Mouse (Mus musculus): ENCODE measurements at regions not wholly inside any gene's neighbourhood (a gene's known extent, or its start where the extent isn't known, plus 50 kb on each side); places are given as distances from the start of the nearest gene placed in this dataset.

DNA sequence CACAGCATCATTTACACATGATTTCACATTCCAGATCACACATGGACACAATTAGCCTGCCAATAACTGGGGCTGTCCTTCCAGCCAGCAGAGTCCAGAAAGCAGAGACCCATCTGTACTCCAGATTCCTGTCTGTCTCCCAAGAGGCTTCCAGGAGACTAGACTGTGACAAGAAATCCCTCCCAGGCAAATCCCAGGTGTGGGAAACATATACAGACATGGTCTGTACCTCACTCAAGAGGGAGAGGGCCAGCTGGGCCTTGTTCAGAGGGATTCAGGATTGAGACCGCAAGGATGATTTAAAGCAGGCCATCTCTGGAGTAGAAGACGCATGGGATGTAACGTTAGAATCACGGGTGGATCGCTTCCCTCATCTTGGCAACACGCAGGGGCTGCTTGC lies 182.7 kb upstream of the Prr30 start:
- no peak for DNase-seq

DNA sequence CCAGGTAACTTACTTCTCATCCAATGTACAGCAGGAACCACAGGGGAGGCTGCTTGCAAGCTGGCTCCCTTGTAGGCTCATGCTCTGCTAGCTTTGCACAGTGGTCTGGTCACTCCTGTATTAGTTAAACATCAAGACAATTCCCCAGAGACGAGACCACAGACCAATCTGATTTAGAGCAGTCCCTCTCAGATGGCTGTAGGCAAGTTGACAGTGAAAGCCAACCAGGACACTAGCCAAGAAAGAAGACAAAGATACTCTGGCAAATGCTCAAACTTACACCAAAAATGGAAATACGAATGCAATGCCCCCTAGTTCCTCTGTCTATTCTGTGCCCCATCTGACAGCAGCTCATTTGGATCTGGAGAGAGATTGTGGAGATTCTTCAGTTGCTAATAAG lies 181.8 kb upstream of the Prr30 start:
- DNase-seq: no peak

DNA sequence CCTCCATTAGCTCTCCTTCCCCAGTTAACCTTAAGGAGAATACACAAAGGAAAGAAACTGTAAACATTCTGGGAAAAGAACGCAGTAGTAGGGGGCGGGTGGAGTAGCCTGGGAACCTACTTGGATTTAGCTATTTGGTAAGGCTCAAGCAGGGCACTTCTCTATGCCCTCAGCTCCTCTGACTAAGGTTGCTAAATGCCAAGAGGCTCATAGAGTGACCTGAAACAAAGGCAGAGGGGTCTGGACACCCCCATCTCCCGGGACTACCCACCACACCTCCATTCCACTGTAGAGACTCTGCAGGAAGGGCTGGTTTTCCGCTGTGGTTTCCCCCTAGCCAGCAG lies 179.5 kb upstream of the Prr30 start:
- DNase-seq: no peak

DNA sequence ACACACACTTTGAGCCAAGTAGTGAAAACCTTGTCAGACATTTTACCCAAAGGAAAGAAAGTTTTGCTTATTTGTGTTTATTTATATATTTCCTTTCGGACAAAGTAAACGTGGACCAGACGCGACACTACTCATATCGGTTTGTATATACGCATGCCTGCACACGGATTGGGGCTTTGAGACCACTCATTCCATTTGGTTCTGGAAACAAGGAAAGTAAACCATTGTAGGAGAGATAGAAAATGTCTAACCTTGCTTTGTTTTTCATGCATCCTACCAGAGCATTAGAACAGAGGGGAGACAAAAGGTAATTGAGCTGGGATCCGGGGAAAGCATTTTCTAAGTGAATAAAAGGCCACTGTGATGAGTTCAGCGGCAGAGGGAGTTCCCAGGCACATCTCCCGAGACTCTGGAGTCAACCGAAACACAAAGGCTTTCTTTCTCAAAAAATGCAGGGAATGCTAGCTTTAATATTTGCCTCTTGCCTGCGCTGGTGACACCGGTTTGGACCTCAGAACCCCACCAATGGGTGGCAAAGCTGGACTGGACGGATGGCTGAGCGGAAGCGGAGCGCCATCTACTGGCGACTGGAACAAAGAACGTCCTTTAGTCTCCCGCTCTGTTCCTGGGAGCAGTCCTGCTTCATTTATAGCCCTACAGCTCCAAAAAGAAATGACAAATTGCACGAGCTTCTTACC lies 179.0 kb upstream of the Prr30 start:
- peak; percentile 55 to 76 for DNase-seq

DNA sequence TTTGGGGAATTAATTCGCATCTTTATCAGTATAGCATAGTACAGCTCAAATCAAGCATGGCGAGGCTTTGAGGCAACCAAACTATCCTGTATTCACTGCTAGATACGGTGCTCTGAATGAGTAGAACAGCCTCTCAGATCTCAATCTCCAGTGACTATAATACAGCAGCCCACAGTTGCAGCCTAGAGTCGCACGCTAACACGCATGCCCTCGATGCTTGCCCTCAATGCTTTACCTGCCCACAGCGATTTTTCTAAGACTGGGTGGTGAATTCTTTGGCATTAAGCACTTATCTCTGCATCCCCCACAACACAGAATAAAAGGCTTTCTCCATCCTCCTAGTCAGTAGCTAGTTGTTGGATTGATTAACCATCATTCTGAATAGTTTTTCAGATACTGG lies 178.4 kb upstream of the Prr30 start:
- DNase-seq: no peak

DNA sequence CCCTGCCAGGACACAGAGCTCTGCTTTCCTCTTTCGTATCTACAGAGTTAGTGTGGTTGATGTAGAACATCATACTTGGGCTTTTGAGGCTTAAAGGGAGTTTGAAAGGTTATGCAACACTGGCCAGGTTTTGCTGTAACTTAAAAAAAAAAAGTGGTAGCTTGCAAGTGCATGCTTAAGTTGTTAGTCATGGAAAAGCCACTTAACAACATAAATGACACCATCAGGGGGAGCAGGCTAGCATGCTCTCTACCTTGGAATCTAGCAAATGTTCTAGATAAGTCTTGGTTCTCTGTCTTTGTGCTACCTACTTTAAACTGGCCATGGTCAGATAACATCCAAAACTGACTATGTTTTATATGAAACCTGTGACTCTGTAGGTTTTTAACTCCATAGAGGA lies 176.6 kb upstream of the Prr30 start:
- no peak for DNase-seq

DNA sequence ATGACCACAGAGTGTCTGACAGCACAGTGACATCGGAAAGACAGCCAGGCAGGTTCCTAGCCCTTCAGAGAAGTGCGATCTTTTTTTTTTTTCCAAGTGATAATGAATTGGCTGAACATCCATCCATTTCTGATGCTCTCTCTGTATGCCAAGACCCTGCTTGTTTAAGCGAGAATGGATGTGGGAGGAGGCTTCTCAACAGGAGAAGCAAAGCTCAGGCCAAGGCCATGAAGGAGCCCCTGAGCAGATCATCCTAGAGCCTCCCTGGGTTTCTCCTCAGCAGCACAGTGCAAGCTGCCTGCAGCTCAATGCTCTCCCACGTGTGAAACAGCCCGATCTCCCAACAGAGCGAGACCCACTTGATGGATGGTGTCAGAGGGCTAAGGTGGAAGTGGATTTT lies 175.7 kb upstream of the Prr30 start:
- no peak for DNase-seq

DNA sequence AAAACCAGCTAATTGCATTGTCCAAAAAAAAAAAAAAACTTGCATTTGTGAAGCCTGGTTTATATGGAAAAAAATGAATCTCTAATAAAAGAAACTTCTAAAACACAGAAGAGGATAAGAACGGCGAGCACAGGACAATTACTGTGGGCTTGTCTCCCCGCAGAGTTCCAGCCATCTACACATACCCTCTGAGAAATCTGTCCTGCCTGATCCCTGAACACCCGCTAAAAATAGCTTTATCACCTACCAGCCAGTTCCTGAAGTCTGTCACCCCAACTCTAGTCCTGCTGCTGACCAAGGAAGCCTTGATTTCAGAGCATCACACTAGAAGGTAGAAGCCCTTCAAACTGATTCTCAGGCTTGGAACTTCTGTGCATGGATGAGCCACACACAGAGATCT lies 173.7 kb upstream of the Prr30 start:
- no peak for DNase-seq

DNA sequence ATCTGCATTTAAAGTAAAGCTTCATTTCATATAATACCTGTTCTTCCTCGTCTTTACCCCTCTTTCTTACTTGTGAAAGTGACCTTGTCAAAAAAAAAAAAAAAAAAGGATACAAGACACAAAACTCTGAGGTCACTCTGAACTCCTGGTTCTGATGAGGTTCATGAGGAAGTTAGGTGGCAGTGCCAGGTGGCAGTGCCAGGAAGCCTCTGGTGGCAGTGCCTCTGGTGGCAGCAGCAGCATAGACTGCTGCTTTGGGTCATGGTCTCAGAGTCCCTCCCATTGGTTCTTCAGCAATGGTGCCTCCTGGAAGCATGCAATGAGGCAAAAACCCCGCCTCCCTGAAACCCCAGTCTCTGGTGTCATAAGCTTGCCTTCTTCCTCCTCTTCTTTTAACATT lies 159.7 kb upstream of the Prr30 start:
- no peak for DNase-seq

DNA sequence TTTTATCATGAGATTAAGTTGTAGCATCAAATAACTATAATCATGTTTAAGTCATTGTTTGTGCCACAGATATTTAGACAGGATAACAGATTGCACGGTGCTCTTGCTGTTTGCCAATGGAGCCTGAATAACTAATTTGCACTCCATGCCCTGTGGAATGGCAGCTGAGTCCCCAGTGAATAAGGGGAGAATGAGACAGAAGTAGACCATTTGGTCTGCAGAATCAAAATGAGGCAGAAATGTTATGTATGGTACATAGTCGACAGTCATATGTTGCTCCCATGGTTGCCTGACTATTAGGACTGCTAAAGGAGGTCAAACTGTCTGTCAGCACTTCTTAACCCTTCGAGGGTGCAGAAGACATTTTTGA lies 152.9 kb upstream of the Prr30 start:
- DNase-seq: no peak

DNA sequence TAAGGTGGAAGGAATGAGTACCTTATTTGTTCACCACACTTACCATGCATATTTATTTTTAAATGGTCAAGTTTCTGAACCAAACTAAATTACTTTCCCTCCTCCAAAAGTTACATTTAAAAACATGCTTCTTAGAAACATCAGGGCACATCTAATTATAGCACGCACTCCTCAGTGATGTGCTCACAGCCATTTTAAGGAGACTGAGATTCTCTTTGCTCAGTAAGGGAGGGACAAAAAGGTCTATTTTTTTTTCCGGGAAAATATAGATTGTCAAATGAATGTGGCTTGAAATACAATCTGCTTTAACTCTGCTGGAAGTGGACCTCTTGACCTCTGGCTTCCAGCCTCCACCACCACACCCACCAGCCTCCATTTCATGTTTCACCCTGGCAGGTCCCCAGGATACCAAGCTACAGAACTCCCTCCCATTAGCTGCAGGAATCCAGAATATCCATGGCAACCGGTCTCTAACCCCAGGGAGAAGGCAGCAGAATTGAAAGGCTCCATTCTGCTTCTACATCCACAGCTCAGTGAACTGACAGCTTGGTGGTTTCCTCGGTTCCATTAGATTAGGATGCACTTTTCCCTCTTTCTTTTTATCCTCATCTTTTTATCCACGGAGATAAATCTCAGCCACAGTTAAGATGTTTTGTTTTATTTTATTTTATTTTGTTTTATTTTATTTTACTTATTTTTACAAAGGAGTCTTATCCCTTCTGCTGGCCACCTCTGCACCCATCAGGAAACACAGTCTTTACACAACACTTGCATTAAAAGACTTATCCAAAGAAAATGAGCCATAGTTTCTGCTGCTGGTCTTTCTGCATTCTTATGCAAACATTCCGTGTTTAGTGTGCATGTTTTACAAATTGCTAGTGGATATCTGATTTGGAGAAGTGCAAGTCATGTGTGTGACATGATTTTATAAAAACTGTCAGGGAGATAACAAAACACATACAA lies 152.2 kb upstream of the Prr30 start:
- DNase-seq: no peak

DNA sequence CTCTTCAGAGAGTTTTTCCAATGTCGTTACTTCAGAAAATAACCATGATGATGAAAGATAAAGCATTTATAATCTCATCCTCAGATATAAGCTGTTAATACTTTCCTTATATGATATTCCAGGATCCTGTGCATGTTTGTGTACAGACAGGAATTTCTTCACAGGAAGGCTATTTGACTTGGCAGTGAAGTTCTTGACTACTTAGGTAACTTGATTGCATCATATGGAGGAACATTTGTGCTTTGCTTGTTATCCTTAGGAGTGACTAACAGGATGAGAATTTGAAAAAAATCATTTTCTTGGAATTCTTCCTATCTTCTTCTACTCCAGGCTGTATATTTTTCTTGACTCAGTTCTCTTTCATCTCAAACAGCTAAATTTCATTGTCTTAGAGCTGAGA lies 140.2 kb upstream of the Prr30 start:
- DNase-seq: no peak

DNA sequence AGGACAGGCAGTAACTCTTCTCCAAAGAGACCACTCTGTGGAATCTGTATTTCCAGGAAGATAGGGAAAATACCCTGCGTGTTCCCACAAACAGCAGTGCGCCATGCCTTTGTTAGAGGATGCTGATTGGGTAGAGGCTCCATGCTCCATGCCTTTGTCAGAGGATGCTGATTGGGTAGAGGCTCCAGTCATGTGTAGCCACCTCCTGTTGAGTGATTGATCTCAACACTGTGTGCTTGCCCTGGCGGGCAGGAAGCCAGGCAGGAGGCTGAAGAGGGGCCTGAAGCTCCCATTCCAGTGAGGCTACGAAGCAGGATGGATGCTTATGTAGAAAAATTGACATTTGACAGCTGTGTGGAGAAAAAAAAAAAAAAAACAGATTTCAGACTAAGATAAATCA lies 131.9 kb upstream of the Prr30 start:
- DNase-seq: no peak

DNA sequence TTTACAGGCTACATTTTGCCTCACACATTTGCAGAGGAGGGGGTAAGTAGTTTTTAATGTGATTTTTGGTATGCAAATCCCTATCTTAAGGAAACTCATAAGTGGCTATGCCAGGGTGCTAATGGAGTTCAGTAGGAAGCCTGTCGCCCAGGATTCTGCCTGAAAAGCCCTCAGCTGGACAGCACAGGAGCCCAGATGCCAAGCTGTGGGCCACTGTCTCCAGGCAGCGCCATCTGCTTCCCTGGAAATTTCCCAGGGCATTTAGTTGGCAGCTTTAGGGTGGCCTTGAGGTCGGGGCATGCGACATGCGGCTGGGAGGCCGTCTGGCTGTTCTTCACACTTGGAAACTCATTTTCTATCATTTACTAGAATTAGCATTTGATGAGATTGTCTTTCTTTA lies 127.3 kb upstream of the Prr30 start:
- peak; percentile 11 to 26 for DNase-seq

DNA sequence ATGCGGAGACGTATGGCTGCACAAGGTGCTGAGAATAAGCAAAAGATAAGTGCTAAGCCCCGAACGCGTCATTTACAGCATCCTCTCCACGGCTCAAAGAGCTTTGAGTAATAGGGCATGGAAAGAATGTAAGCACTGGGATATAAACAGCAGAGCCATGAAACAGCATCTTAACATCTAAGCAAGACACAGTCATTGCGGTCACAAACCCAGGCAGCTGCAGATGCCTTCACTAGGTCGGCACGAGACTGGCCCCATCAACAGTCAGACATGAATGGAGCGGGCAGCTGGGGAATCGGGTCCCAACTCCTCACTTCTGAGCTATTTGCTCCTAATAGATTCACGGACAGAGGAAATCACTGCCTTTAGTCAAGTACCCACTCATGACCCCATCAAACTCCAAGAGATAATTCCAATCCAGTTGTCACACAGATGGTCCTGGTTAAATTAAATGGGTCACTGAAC lies 126.4 kb upstream of the Prr30 start:
- DNase-seq: no peak

DNA sequence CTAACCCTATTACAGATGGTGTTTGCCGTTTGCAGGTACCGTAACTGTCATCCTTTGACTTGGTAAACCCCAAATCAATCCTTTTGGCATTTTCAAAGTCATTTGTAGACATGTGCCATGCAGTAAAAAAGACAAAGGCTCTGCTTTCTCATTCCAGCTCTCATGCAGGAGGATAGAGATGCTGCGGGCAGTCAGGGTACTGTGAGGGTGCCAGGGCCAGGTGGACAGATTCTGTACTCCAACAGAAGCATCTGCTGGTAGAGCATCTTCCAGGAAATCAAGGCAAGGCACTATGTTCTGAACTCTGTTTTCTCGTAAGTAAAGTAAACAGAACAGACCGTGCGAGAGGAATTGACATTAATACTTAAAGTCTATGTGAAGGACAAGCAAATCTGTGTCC lies 123.2 kb upstream of the Prr30 start:
- no peak for DNase-seq

DNA sequence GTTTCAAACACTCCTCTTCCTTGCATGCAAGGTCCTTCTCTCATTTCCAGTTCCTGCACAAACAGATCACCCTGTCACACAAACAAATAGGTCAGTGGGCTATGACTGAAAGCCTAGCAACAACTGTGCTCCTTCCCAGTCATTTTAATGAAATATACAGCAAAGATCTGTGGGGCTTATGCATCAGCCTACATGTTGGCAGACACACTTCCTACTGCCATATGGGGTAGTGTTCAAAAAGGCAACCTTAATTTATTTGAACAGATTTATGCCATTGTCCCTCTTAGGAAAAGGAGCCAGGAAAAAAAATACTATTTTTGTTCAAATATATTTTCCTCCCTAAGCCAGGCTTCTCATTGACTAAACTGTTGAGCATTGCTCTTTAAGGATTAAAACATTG lies 107.8 kb upstream of the Prr30 start:
- DNase-seq: no peak

DNA sequence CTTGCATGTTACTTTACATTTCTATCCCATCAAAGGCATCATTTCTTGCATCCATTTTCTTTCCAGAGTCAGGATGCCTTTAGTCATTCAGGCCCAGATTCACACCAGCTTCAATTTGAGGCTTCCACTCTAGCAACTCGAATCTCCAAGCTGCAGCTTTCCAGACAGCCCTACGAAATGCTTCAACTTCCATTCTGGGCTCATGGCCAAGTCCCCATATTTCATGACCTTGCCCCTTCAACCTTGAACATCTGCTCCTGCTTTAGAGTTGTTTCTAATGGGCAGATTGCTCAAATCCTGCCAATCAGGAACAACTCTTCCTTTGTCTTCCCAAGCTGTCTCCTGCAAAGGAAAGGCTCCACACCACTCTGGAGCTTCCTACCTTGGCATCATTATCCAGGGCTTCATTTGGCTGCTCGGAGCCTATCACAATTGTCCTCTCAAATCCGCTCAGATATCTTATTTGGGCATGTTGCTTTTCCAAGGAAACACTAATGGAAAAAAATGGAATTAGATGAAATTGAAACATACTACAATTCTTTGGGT lies 104.4 kb upstream of the Prr30 start:
- DNase-seq: no peak

DNA sequence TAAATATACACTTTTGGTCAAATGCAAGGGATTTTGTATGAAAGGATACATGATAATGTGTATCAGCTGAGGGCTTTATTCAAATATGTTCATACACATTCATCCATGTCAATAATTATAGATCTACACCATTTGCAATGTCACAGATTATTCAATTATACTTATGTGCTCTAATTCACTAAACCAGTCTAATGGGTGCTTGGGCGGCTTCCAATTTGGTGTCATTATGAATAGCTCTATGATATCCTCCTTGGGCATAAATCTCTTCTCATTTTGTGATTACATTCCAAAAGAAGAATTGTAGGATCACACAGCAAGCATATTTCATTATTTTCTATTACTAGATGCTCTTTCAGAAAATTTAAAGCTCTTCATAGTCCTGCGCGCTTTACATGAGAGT lies 97.7 kb upstream of the Prr30 start:
- no peak for DNase-seq

DNA sequence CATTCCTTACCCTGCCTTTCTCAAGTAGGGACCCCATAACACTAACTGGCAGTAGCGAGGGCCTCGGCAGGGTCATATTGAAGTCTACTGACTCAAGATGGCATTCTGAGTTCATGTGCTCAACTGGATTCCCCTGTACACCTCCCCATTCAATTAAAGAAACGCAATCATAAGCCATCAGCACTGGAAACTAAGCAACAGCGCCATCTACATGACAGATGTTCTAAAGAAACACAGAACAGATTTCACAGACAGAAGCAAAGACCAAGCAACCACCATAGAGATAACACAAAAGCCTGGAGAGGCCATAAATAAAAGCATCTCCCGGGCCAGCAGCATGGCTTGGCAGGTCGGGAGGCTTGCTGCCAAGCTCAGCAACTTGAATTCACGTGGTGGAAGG lies 94.6 kb upstream of the Prr30 start:
- peak; percentile 1 to 4 for DNase-seq

DNA sequence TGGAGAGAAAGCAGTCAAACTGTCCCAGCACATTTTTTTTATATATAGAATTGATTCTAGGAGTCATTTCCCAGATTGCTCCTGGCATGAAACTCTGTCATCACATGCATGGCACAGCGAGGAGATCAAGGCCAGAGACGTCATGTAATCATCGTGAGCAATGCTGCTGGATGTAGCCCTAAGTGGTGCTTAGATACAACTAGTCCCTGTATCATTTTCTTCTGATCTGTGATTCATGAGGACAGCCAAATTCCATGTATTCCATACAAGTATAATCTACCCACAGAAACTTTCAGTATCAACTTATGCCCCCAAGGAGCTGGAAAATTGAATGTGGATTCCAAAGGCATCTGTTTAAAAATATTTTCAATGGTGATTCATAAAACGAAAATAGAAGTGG lies 87.6 kb upstream of the Prr30 start:
- DNase-seq: no peak

DNA sequence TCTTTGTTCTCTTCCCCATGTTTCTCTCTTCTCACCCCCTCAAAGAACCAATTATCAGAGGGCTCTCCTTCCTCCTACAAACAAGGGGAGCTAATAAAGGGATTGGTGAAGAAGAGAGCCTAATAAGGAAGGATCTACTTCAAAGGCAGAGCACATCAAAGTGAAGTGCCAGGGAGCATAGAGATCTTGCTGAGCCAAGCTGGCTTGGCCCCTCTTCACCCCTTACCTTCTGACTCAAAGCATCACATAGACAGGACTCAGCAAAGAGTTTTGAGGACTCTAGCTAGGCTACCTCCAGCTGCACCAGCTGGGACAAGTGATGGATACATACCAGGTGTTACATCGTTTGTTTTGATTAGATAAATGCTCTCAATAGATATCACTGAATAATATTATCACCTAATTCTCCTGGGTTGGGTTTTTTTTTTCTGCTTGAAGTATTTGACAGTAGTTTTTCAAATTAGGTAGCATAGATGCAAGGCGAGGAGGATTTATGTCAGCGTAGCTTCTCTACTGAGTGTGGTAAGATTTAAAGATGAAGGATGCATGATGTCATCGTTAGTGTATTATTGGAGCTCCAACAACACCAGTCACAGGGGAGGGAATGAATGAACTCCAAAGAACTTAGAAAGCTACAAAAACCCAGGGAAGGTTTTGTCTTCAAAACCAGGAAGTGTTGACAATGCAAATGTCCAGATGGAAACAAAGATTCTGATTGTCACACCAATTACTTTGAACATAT lies 69.1 kb upstream of the Prr30 start:
- no peak for DNase-seq

DNA sequence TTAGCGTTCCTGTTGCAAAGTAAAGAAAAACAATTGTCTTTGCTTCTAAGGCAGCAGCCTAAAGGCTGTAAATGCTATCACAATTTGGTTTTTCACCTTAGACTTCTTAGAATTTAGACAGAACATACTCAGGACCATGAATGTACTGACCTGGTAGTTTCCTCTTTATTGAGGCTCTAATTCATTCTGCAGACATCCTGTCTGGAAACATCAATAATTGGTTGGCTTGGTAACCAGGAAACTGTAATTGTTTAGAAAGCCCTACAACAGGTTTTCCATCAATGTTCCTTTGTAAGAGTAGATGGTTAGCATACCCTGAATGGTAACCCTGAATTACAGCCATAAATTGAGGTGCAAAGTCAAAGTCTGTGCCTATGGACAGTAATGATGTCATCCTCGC lies 67.4 kb upstream of the Prr30 start:
- no peak for DNase-seq
